Mouse (Mus musculus): Measurements from ENCODE around the gene Hjurp.

The Hjurp gene

DNA sequence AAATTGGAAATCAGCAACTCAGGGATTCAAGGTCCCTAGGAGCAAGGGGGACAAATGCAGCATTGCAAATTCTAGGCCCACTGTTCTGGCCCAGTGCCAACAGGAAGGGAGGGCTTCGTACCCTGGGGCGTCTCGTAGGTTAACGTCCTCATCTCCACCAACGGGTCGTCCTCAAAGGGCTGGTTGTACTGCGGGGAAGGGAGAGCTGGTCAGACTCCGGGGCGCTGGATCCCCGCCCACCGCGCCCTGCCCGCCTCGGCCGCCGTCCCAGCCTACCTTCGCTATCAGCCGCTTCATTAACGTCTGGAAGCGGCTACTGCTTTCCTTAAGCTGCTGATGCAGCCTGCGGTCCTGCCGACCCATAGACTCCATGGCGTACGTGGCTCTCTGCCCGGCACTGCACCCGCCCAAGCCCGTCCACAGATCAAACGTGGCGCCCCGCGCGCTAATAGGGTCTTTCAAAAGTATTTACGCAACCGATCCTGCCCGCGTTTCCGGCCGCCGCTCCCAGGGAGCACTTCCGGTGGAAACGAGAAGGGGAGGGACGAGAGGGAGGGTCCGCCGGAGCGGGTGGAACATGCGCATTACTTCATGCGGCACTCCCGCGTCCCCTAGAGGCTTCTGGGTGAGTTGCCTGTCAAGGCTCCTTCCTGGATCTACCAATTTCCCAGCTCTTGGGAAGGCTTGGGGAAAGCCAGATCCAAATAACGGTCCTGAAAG lies at the start of gene Hjurp, which contains the start of gene Trpm8:
TSS of gene Hjurp (minus strand) at position 536 of the 720 bp plus-strand sequence.
TSS of gene Trpm8 (plus strand) at position 564 of the 720 bp plus-strand sequence.
- DNase-seq (ENCODE audit: low spot score): peak; percentile 100

DNA sequence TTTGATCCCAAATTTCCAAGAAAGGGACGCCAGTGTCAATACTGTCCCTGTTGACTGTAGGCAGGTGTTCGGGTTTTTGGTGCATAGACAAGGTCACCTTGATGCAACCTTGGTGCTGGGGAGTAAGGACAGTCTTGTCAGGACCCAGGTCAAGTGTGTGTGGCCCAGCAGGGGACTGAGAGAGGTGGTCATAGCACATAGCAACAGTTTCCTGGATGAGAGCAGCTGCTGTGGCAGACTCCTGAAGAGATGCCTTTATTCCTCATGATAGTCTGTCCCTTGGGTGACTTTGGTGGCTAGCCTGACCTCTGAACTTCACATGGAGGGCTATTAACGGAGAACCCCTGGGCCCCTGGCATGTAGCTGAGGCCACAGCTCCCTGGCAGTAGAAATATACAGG lies 45.7 kb upstream of the Hjurp start:
- no peak for DNase-seq (ENCODE audit: low spot score)

DNA sequence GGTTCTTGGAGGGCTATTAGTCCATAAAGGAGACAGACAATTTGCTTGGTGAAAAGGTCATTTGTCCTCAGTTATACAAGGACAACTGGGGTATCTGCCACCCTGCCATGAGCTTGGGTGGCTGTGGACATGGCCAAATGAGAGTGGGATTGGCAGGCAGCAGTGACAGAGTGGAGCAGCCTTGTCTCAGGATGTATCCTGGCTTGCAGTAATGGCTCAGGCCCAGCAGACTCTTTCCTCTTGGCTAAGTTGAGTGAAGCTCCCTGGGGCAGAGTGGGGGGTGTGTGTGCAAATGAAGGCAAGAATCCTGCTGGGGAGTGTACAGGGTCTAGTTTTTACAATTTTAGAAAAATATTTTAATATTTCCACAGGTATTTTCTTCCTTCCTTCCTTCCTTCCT lies 44.7 kb upstream of the Hjurp start:
- DNase-seq (ENCODE audit: low spot score): no peak

DNA sequence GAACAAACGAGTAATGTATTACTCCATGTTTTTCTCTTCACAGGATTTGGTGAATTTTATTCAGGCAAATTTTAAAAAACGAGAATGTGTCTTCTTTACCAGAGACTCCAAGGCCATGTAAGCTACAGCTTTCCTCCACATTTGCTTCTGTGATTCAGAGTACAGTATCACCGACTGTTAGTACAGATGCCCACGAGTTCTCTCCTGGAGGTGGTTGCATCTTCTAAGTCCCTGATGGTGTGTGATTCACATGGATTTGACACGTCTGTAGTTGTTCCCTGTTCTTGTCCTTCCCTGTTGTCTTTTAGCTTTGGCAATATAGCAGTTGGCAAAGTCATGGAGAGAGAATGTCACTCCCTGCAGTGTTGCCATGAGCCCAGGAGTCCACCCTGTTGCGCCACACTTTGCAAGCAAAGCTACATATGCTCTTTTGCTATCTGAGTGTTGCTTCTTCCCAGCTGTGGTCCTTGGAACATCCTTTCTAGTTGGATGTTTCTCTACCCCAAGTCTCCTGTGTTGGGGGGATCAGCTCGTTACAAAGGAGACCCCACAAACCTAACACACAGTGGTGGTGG lies 43.5 kb upstream of the Hjurp start:
- no peak for DNase-seq (ENCODE audit: low spot score)

DNA sequence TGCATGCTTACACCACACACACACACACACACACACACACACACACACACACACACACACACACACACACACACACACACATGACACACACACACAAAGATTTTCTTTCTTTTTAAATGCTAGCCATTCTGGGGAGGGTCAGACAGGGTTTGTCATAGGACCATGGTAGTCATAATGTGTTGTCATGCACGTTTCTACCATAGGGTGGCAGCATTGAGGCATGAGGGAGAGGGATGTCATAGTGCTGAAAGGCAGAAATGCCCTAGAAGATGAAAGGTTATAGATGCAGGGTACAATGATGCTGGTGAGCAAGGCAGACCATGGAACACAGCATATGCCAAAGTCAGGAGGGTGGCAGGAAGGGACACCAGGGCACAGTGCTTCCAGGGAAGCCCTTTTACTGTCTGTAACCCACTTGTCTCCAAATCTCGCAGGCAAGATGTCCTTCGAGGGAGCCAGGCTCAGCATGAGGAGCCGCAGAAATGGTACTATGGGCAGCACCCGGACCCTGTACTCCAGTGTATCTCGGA lies 41.2 kb upstream of the Hjurp start:
- no peak for DNase-seq (ENCODE audit: low spot score)

DNA sequence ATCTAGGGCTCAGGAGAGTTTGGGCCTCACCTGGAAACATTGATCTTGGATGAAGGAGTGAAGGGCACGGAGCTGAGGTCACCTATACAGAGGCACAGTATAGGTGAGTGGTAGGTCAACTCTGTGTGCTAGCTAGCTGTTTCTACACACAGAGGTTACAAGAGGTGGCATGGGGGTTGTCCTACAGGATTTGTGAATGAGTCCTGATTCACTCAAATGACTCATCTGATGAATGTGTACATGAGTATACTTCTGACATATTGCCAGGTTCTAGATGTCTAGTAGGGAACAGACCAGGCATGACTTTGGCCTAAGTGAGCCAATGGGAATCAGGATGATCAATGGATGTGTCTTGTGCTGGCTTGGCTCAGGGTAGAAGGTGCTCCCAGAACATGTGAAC lies 39.8 kb upstream of the Hjurp start:
- DNase-seq (ENCODE audit: low spot score): no peak

GRCm38 (mm10) chr1:88310349-88310748 lies 32.9 kb upstream of the Hjurp start:
- no peak for DNase-seq (ENCODE audit: low spot score)

GRCm38 (mm10) chr1:88309905-88310304 lies 32.5 kb upstream of the Hjurp start:
- DNase-seq (ENCODE audit: low spot score): no peak

DNA sequence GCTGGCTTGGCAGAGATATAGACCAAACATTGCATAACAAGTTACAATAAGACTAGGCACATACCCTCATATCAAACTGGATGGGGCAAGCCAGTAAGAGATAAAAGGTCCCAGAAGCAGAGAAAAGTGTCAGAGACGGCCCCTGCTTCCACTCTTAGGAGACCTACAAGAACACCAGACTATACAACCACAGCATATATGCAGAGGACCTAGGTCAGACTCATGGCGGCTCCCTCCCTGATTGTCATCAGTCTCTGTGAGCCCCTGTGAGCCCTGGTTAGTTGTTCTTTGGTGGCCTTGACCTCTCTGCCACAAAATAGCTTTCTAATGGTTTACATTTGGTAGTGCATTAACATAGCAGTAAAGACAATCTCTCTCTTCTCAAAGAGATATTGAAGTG lies 31.6 kb upstream of the Hjurp start:
- DNase-seq (ENCODE audit: low spot score): no peak

DNA sequence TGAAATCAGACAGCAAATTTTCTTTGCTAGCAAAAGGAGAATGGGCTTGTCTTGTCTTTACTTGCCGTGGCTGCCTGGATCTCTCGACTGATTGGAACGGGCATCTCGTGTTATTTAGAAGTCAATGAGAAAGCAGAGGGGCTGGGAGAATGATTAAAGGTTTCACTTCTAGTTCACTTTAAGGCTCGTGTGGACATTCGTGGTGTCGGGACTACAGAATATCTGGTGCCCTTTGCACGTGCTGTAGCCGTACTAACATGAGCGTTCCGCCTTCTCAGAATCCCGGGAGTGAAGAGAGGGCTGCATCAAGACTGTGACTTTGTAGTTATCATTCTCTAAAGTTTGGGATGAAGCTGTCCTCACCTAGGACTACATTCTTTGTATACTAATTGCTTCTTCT lies 29.7 kb upstream of the Hjurp start:
- no peak for DNase-seq (ENCODE audit: low spot score)

- DNase-seq (ENCODE audit: low spot score): no peak
Measured at GRCm38 (mm10) chr1:88306543-88306942, 29.1 kb upstream of the Hjurp start.

DNA sequence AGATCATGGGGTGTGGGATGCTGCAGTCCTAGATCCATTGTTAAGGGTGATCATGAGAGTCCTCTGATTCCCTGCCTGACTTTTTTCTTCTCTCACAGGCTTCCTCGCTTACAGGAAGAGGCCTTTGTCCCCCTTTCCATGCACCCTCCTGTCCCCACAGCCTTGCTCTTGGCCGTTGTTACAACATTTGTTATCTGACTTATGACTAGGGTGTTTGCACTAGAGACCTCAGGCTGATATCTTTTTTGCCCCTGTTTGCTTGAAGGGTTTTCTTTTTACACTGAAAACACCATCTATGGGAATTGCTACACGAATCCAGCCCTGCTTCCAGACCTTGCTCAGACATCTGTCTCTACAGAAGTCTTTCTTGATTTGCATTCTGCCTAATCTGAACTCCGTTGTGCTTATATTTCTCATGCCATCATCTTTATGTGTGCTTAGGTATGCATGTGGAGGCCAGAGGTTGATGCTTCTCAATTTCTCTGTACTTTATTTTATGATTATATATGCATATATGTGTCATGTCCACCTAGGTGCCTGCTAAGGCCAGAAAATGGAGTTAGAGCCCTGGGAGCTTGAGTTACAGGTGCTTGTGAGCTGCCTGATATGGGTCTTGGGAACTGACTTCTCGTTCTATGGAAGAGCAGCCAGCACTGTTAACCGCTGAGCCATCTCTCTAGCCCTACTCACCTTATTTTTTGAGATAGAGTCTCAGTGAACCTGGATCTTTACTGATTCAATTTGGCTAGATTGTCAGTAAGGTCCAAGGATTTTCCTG lies 27.8 kb upstream of the Hjurp start:
- no peak for DNase-seq (ENCODE audit: low spot score)

DNA sequence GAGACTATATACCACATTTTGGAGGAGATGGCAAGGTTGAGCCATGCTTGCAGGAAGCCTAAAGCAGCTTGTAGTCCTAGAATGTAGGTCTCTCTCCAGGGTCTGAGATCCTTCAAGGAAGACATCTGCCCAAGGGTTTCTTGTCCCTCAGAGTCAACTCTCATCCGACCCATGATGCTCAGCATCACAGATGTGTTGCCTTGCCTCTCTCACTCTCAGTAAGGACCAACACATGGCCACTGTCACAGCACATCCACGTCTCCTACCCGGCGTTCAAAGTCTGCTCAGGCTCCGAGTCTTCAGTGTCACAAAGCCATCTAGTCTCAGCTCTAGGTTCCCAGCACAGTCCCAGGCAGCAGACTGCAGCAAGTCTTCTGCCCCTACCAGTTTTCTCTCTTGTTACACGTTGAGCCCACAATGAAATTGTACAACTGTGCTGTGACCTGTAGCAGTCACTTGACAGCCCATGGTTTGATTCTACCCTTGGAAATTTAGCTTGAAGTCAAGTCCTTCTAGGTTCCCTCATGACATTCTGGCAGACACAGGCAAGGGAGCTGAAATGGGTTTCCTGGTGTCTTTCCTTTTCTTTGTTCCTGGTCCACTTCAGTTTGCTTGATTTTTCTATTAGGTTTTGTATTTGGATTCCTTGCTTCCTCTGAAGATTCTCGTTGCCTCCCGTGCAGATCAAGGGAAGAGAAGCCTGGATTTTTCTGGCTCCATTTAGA lies 27.0 kb upstream of the Hjurp start:
- DNase-seq (ENCODE audit: low spot score): no peak

DNA sequence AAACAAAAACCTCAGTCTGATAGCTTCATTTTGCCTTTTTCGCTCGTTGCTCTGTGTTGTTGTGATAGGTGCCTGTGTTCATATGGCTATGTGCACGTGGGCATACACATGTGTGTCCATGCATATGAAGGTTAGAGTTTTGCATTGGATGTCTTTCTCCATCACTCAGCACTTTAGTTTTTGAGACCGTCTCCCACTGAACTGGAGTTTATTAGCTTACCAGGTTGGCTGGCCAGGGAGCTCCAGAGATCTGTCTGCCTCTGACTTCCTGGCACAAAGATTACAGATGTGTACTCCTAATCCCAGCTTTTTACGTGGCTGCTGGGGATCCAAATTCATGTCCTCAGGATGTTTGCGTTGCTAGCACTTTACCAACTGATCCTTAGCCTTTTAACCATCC lies 26.3 kb upstream of the Hjurp start:
- DNase-seq (ENCODE audit: low spot score): no peak

- DNase-seq (ENCODE audit: low spot score): no peak
Measured at GRCm38 (mm10) chr1:88302057-88302740, 24.8 kb upstream of the Hjurp start.

DNA sequence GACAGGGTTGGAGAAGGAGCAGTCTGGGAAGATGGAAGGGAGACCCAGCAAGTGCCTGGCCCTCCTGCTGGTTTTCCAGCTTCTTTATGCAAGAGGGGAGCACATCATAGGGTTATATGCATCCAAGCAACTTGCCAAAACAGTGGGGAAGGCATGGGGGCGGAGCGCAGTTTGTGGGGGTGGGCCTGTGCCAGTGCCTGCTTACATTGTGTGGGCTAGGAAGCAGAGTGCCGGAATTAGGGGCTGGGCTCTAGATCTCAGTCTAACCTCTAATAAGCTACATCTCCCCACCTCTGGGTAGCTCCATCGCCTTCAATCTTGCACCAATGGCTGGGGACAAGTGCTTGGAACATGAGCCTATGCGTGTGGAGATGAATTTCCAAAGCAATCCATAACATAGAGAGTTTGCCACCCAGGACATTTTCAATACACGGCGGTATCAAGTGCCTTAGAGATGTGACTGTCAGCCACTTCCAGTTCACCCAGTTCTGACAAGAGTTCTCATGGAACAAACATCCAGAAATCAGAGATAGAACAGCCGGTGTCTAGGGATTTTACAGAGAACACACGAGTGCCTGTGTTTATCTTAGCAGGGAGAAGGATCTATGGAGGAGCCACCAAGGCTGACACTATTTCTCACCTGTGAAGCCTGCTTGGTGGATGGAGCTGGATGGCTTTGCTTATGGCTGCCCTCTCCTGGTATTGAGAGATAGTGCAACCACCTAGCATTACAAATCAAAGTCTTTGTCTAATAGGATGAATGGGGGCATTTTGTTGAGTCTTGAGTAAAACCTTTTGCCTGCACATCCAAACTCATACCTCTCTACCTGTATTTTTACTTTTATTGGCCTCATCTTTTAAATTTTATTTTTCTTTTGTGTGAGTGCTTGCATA lies 23.9 kb upstream of the Hjurp start:
- no peak for DNase-seq (ENCODE audit: low spot score)

- DNase-seq (ENCODE audit: low spot score): no peak
Measured at GRCm38 (mm10) chr1:88300301-88301050, 23.0 kb upstream of the Hjurp start.

DNA sequence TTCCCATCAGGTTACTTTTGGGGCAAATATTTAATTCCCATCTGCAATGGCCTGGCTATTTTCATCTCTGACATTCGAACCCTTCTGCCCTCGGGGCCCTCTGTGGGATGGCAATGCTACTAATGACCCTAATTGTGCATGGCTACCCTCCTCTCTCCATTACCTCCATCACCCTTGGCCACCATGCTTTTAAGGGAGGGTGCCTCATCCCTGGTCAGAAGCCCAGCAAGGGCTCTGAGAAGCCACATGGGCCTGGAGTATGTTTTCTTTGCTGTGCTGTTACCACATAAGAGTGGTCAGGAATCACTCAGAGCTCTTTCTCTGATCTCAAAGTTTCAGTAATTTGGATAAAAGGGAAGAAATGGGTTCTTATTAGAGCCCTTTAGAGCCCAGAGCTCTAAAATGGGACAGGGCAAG lies 22.1 kb upstream of the Hjurp start:
- DNase-seq (ENCODE audit: low spot score): no peak

DNA sequence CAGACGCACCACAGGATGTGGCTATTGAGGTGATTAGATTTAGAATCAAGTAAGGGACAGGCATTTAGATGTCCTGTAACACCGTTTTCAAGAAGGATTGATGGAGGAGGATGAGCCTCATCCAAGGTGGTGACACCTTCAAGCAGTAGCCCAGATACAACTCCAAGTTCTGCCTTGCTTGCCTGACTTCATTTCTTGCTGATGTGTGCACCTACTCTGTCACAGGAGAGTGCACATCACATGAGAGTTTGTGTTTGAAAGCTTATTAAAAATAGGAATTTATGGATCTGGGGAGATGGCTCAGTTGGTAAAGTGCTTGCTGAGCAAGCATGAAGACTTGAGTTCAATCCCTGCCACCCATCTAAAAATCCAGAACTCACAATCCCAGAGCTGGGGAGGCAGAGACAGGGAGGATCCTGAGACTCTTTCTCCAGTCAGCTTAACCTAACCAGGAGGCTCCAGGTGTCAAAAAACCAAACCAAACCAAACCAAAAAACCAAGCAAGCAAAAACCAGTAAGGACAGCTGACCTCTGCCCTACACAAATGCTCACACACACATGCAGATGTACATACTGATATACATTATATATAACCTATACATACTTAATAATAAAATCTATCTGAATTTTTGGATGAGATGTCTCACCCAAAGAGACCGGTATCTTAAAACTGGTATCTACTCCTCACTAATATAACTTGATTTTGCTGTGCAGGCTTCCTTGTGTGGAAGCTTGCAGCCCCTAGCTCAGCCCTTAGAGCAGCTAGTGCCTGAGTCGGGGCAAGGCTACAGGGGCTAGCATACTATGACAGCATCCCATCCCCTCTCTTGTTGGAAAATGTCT lies 21.5 kb upstream of the Hjurp start:
- no peak for DNase-seq (ENCODE audit: low spot score)

Data from testis, postnatal 14 days (tissue).